Mouse (Mus musculus) midbrain, postnatal 0 days (tissue): ENCODE results near the gene Selenov. TPM values are rescaled to one million over a fixed set of nuclear protein-coding genes. Genes with fewer than 3 reads are reported as not detected.

Experiments used
- ATAC-seq: fragments of 200-750 bp; cut with Nextera tagmentation; 2 replicates; pipeline ENCODE4 v1.8.0; 2017; ENCODE audit warnings: moderate number of reproducible peaks, mild to moderate bottlenecking, moderate TSS enrichment, moderate library complexity; ENCODE audit not compliant: low FRiP score
- DNase-seq: peaks from one replicate; pipeline ENCODE4 v3.0.0-alpha.2; 2015; ENCODE audit warnings: low spot score
- H3K27ac ChIP-seq: fragments of 300-500 bp; sonication (generic); 2 replicates; pipeline ENCODE4 v1.5.1; 2014; ENCODE audit warnings: low read depth, mild to moderate bottlenecking, low read length, mixed read lengths
- H3K27me3 ChIP-seq: fragments of 300-500 bp; sonication (generic); 2 replicates; pipeline ENCODE4 v1.6.1; 2014; ENCODE audit warnings: low read length, control low read depth, mixed read lengths; ENCODE audit not compliant: insufficient read depth
- H3K36me3 ChIP-seq: fragments of 300-500 bp; sonication (generic); 2 replicates; pipeline ENCODE4 v1.6.1; 2014; ENCODE audit warnings: low read length, control low read depth, mixed read lengths; ENCODE audit not compliant: insufficient read depth
- H3K4me1 ChIP-seq: fragments of 300-500 bp; sonication (generic); 2 replicates; pipeline ENCODE4 v1.6.1; 2014; ENCODE audit warnings: mild to moderate bottlenecking, control low read depth, antibody characterized with exemption, low read length, mixed read lengths; ENCODE audit not compliant: insufficient read depth
- H3K4me2 ChIP-seq: fragments of 300-500 bp; sonication (generic); 2 replicates; pipeline ENCODE4 v1.6.1; 2014; ENCODE audit warnings: low read depth, mild to moderate bottlenecking, low read length, mixed read lengths; ENCODE audit not compliant: poor library complexity, severe bottlenecking
- H3K4me3 ChIP-seq: fragments of 300-500 bp; sonication (generic); 2 replicates; pipeline ENCODE4 v1.5.1; 2014; ENCODE audit warnings: low read depth, mild to moderate bottlenecking, low read length, moderate library complexity
- H3K9ac ChIP-seq: fragments of 300-500 bp; sonication (generic); replicated peaks from 2 replicates; pipeline ENCODE4 v1.6.1; 2014; ENCODE audit warnings: mild to moderate bottlenecking, low read length, moderate library complexity, mixed read lengths; ENCODE audit not compliant: poor library complexity, severe bottlenecking
- H3K9me3 ChIP-seq: fragments of 300-500 bp; sonication (generic); 2 replicates; pipeline ENCODE4 v1.6.1; 2016; ENCODE audit warnings: low read length, control low read depth
- CTCF ChIP-seq: IDR thresholded peaks from 2 replicates; pipeline ENCODE4 v1.5.1; 2016; ENCODE audit warnings: antibody characterized with exemption, mild to moderate bottlenecking
- WGBS: fragments of 180-500 bp; shearing (Covaris S2); extraction: QIAGEN DNeasy Blood & Tissue Kit; methylation state at CpG from one replicate; pipeline ENCODE4 v1.1.7; 2014; 5-methylcytosine and 5-hydroxymethylcytosine counted together
- polyA plus RNA-seq: library from polyadenylated mRNA; unstranded; fragments of >200 nt; fragmentation: Nextera tagmentation; extraction: Ambion mirVana; gene quantifications from 2 replicates; pipeline ENCODE4 v1.2.1, GENCODE M21; 2015
- total RNA-seq: library from RNA; depleted of rRNA; stranded (reverse); fragments of >200 nt; gene quantifications from 2 replicates; pipeline ENCODE4 v1.2.3, GENCODE M21; 2014

Gene Selenov
- total and polyA plus RNA-seq, 2 experiments from 2014 or later: 1.3 to 3.5 TPM

GRCm38 (mm10) chr7:28301616-28302433 lies 10.8 kb upstream of the Selenov start, which contains the start of gene Dll3:
Gene Dll3 (minus strand): TSS chr7:28302238.
- Histone ChIP-seq H3K9me3 (no peaks in the 10 kb centered on the region), H3K4me1 (peaks cover 3% of the 10 kb centered on the region), H3K4me2 (peak within 1 kb of the TSS; percentile 66), H3K36me3 (peaks cover 18% of the 10 kb centered on the region), H3K9ac (peak within 1 kb of the TSS; percentile 55), H3K27me3 (no peaks in the 10 kb centered on the region), H3K27ac (0 out of 2 replicates have a peak within 1 kb of the TSS, but pooled peaks have one; percentile 38), H3K4me3 (peak within 1 kb of the TSS; percentile 42)
- WGBS: 1% methylated on average over 30 of the region's 30 CpGs
- TF ChIP-seq CTCF: peak; percentile 73
- peak; percentile 74 for DNase-seq
- ATAC-seq: peak; percentile 38; the same call in 1 of the 2 replicates

- Histone ChIP-seq H3K4me1 (peaks cover 3% of the 10 kb centered on the region), H3K9ac (no peak overlapping the region), H3K9me3 (no peaks in the 10 kb centered on the region), H3K27me3 (no peaks in the 10 kb centered on the region), H3K27ac (no peak overlapping the region), H3K4me3 (peak overlapping the region; percentile 13), H3K36me3 (no peaks in the 10 kb centered on the region), H3K4me2 (peak overlapping the region; percentile 45)
- WGBS: 13% methylated on average over 43 of the region's 43 CpGs
- DNase-seq: peak; percentile 89
- peak; percentile 55; the same call in 1 of the 2 replicates for ATAC-seq
- peak; percentile 85 for TF ChIP-seq CTCF
Observed at GRCm38 (mm10) chr7:28298837-28299625, 8.0 kb upstream of the Selenov start.

- Histone ChIP-seq H3K36me3 (no peaks in the 10 kb centered on the region), H3K4me3 (peak overlapping the region; percentile 55), H3K9me3 (no peaks in the 10 kb centered on the region), H3K4me1 (peaks cover 6% of the 10 kb centered on the region), H3K27ac (0 out of 2 replicates have a peak overlapping the region, but pooled peaks have one; percentile 43), H3K9ac (peak overlapping the region; percentile 55), H3K27me3 (peaks cover 5% of the 10 kb centered on the region), H3K4me2 (peak overlapping the region; percentile 81)
- no peak for TF ChIP-seq CTCF
- 4% methylated on average over 63 of the region's 63 CpGs for WGBS
- peak; percentile 88 for DNase-seq
- ATAC-seq: peak; percentile 72
Observed at GRCm38 (mm10) chr7:28294481-28294880, 3.5 kb upstream of the Selenov start.

GRCm38 (mm10) chr7:28290165-28290564 lies 821 bp downstream of the Selenov start:
- Histone ChIP-seq H3K36me3 (no peaks in the 10 kb centered on the region), H3K9me3 (no peaks in the 10 kb centered on the region), H3K4me3 (peak overlapping the region; percentile 36), H3K27ac (no peak overlapping the region), H3K4me1 (0 out of 2 replicates have a peak, but pooled peaks cover 4% of the 10 kb centered on the region), H3K9ac (peak overlapping the region; percentile 52), H3K27me3 (peaks cover 5% of the 10 kb centered on the region), H3K4me2 (peak overlapping the region; percentile 47)
- ATAC-seq (0 out of 2 replicates have a peak, but pooled peaks have one; percentile 24), DNase-seq (peak; percentile 42)
- peak; percentile 44 for TF ChIP-seq CTCF
- 3% methylated on average over 18 of the region's 18 CpGs for WGBS

- 74% methylated on average over 7 of the region's 7 CpGs for WGBS
- no peak overlapping the region for H3K27ac ChIP-seq
- DNase-seq: no peak
- H3K4me2 ChIP-seq: no peak overlapping the region
- H3K36me3 ChIP-seq: no peaks in the 10 kb centered on the region
- H3K4me1 ChIP-seq: peaks cover 3% of the 10 kb centered on the region; the same call in 1 of the 2 replicates
- no peak overlapping the region for H3K4me3 ChIP-seq
- H3K9ac ChIP-seq: no peak overlapping the region
- no peaks in the 10 kb centered on the region for H3K27me3 ChIP-seq
- no peak for ATAC-seq
- H3K9me3 ChIP-seq: no peaks in the 10 kb centered on the region
- TF ChIP-seq CTCF: no peak
Observed at GRCm38 (mm10) chr7:28280630-28281029, 10.4 kb downstream of the Selenov start.
